Mouse (Mus musculus): ENCODE results near the gene Aifm1. TPM values are rescaled to one million over a fixed set of nuclear protein-coding genes. Genes with fewer than 3 reads are reported as not detected.
"Not testable (repeated sequence)": the region's sequence is repeated elsewhere in the genome, so short reads cannot be mapped to it uniquely, and the experiment has no call there.

Aifm1 gene
- polyA plus RNA-seq, 1 experiment from 2014 or later = 100 TPM

- no peaks in the 10 kb centered on the region for H3K9me3 ChIP-seq (replicated peaks; ENCODE audit: low read length)
- no peaks in the 10 kb centered on the region for H3K36me3 ChIP-seq (ENCODE audit: insufficient read depth, low read length)
- DNase-seq (ENCODE audit: low spot score) (no peak), ATAC-seq (replicated peaks; ENCODE audit: low FRiP score, low read depth) (no peak)
- H3K9ac ChIP-seq (ENCODE audit: low read depth, low read length) = no peak overlapping the region
- no peak overlapping the region for H3K4me3 ChIP-seq (replicated peaks; ENCODE audit: low read depth, low read length)
- no peak overlapping the region for H3K27ac ChIP-seq
- H3K4me1 ChIP-seq (replicated peaks; ENCODE audit: insufficient read depth, low read length) = no peaks in the 10 kb centered on the region
- no peaks in the 10 kb centered on the region for H3K27me3 ChIP-seq (ENCODE audit: insufficient read depth, low read length)
- WGBS = 74% methylated on average over 7 of the region's 7 CpGs
- H3K4me2 ChIP-seq (ENCODE audit: low read length) = no peak overlapping the region
- no peak for TF ChIP-seq CTCF (IDR thresholded peaks at IDR 0.05; ENCODE audit: low read depth)
These were observed 71.4 kb downstream of the Aifm1 start for GRCm38 (mm10) chrX:48441954-48442353.

- WGBS = 87% methylated on average over 6 of the region's 6 CpGs
- ATAC-seq (replicated peaks; ENCODE audit: low FRiP score, low read depth) = no peak
- no peaks in the 10 kb centered on the region for H3K27me3 ChIP-seq (ENCODE audit: insufficient read depth, low read length)
- H3K27ac ChIP-seq = no peak overlapping the region
- H3K4me3 ChIP-seq (replicated peaks; ENCODE audit: low read depth, low read length) = no peak overlapping the region
- no peak overlapping the region for H3K9ac ChIP-seq (ENCODE audit: low read depth, low read length)
- H3K36me3 ChIP-seq (ENCODE audit: insufficient read depth, low read length) = no peaks in the 10 kb centered on the region
- no peak overlapping the region for H3K4me2 ChIP-seq (ENCODE audit: low read length)
- no peak for TF ChIP-seq CTCF (IDR thresholded peaks at IDR 0.05; ENCODE audit: low read depth)
- no peaks in the 10 kb centered on the region for H3K9me3 ChIP-seq (replicated peaks; ENCODE audit: low read length)
- H3K4me1 ChIP-seq (replicated peaks; ENCODE audit: insufficient read depth, low read length) = no peaks in the 10 kb centered on the region
- DNase-seq (ENCODE audit: low spot score) = no peak
These were observed 71.8 kb downstream of the Aifm1 start for GRCm38 (mm10) chrX:48441548-48441947.

DNA sequence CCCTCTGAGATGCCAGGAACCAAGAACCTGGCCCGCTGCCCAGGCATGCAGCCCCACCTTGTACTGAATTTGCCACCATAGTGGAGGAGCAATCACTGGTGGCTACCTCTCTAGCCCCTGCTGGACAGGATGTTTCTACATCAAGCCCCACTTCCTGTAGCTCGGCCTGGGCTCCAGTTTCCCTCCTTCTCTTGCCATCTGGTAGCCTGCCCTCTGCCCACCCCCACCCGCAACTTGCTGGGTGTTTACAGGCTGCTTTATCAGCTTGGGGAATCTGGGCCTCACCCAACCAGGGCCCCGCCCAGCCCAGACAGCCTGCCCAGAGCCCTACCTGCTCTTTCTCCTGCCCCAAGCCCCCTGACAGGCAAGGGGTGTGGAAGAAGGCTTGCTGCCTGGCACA lies 74.3 kb downstream of the Aifm1 start:
- ATAC-seq (replicated peaks; ENCODE audit: low FRiP score, low read depth) (no peak; the same call in 1 of the 2 replicates), DNase-seq (ENCODE audit: low spot score) (no peak)
- Histone ChIP-seq H3K36me3 (ENCODE audit: insufficient read depth, low read length) (no peaks in the 10 kb centered on the region), H3K9me3 (replicated peaks; ENCODE audit: low read length) (no peaks in the 10 kb centered on the region), H3K9ac (ENCODE audit: low read depth, low read length) (no peak overlapping the region), H3K27ac (no peak overlapping the region), H3K4me3 (replicated peaks; ENCODE audit: low read depth, low read length) (no peak overlapping the region), H3K4me2 (ENCODE audit: low read length) (no peak overlapping the region), H3K4me1 (replicated peaks; ENCODE audit: insufficient read depth, low read length) (no peaks in the 10 kb centered on the region), H3K27me3 (ENCODE audit: insufficient read depth, low read length) (no peaks in the 10 kb centered on the region)
- no peak for TF ChIP-seq CTCF (IDR thresholded peaks at IDR 0.05; ENCODE audit: low read depth)
- 58% methylated on average over 4 of the region's 4 CpGs for WGBS

DNA sequence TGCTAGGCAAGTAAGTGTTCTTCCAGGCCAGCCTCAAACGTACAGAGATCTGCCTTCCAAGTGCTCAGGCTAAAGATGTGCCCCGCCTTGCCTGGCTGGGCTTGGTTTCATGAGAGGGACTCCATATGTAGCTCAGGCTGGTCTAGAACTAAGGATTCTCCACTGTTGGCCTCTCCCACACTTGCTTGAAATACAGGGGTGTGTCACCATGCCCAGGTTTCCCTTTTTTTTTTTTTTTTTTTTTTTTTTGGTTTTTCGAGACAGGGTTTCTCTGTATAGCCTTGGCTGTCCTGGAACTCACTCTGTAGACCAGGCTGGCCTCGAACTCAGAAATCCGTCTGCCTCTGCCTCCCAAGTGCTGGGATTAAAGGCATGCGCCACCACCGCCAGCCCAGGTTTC lies 77.3 kb downstream of the Aifm1 start:
- not testable (repeated sequence) for H3K27ac ChIP-seq; DNase-seq (ENCODE audit: low spot score); H3K27me3 ChIP-seq (ENCODE audit: insufficient read depth, low read length); H3K9ac ChIP-seq (ENCODE audit: low read depth, low read length); ATAC-seq (replicated peaks; ENCODE audit: low FRiP score, low read depth); H3K4me1 ChIP-seq (replicated peaks; ENCODE audit: insufficient read depth, low read length); H3K4me2 ChIP-seq (ENCODE audit: low read length); H3K9me3 ChIP-seq (replicated peaks; ENCODE audit: low read length); H3K36me3 ChIP-seq (ENCODE audit: insufficient read depth, low read length); H3K4me3 ChIP-seq (replicated peaks; ENCODE audit: low read depth, low read length)
- WGBS = 82% methylated on average over 6 of the region's 7 CpGs

- 0 out of 2 replicates have a peak, but pooled peaks cover 5% of the 10 kb centered on the region for H3K4me1 ChIP-seq (replicated peaks; ENCODE audit: insufficient read depth, low read length)
- no peak overlapping the region for H3K27ac ChIP-seq
- H3K27me3 ChIP-seq (ENCODE audit: insufficient read depth, low read length) = no peaks in the 10 kb centered on the region
- DNase-seq (ENCODE audit: low spot score) = no peak
- H3K9ac ChIP-seq (ENCODE audit: low read depth, low read length) = no peak overlapping the region
- ATAC-seq (replicated peaks; ENCODE audit: low FRiP score, low read depth) = no peak
- 64% methylated on average over 9 of the region's 9 CpGs for WGBS
- no peak for TF ChIP-seq CTCF (IDR thresholded peaks at IDR 0.05; ENCODE audit: low read depth)
- no peaks in the 10 kb centered on the region for H3K36me3 ChIP-seq (ENCODE audit: insufficient read depth, low read length)
- no peak overlapping the region for H3K4me3 ChIP-seq (replicated peaks; ENCODE audit: low read depth, low read length)
- no peaks in the 10 kb centered on the region for H3K9me3 ChIP-seq (replicated peaks; ENCODE audit: low read length)
- H3K4me2 ChIP-seq (ENCODE audit: low read length) = no peak overlapping the region
These were observed 77.9 kb downstream of the Aifm1 start for GRCm38 (mm10) chrX:48435477-48435900.

GRCm38 (mm10) chrX:48434251-48434650 lies 79.1 kb downstream of the Aifm1 start:
- no peak overlapping the region for H3K4me2 ChIP-seq (ENCODE audit: low read length)
- WGBS = 78% methylated on average over 1 of the region's 1 CpGs

DNA sequence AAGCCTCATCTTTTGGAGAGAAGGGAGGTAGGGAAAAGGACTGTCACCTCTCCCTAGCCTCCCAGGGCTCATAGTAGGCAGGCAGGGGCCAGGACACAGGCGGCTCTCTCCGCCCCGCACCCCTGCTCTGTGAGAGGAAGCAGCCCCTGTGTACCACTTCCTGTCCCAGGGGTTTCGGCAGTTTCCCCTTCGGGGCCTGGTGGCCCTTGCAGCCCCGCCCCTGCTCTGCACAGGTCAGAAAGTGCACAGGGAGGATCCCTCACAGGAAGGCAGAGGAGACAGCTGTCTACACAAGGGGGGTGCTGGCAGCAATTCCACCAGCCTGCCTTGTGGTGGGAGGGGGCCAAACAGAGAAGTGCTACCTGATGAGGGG lies 79.8 kb downstream of the Aifm1 start:
- Histone ChIP-seq H3K27ac (no peak overlapping the region), H3K4me1 (replicated peaks; ENCODE audit: insufficient read depth, low read length) (0 out of 2 replicates have a peak, but pooled peaks cover 5% of the 10 kb centered on the region), H3K9ac (ENCODE audit: low read depth, low read length) (no peak overlapping the region), H3K27me3 (ENCODE audit: insufficient read depth, low read length) (no peaks in the 10 kb centered on the region), H3K9me3 (replicated peaks; ENCODE audit: low read length) (no peaks in the 10 kb centered on the region), H3K36me3 (ENCODE audit: insufficient read depth, low read length) (no peaks in the 10 kb centered on the region), H3K4me2 (ENCODE audit: low read length) (no peak overlapping the region), H3K4me3 (replicated peaks; ENCODE audit: low read depth, low read length) (no peak overlapping the region)
- DNase-seq (ENCODE audit: low spot score) (no peak), ATAC-seq (replicated peaks; ENCODE audit: low FRiP score, low read depth) (no peak; the same call in 1 of the 2 replicates)
- 38% methylated on average over 6 of the region's 6 CpGs for WGBS
- no peak for TF ChIP-seq CTCF (IDR thresholded peaks at IDR 0.05; ENCODE audit: low read depth)

More at GRCm38 (mm10) chrX:48434251-48434650, 79.1 kb downstream of the Aifm1 start:
- no peaks in the 10 kb centered on the region for H3K27me3 ChIP-seq (ENCODE audit: insufficient read depth, low read length)
- no peak for DNase-seq (ENCODE audit: low spot score)
- no peak overlapping the region for H3K27ac ChIP-seq
- H3K4me3 ChIP-seq (replicated peaks; ENCODE audit: low read depth, low read length) = no peak overlapping the region
- no peaks in the 10 kb centered on the region for H3K36me3 ChIP-seq (ENCODE audit: insufficient read depth, low read length)
- no peak for TF ChIP-seq CTCF (IDR thresholded peaks at IDR 0.05; ENCODE audit: low read depth)
- no peaks in the 10 kb centered on the region for H3K9me3 ChIP-seq (replicated peaks; ENCODE audit: low read length)
- H3K9ac ChIP-seq (ENCODE audit: low read depth, low read length) = no peak overlapping the region
- ATAC-seq (replicated peaks; ENCODE audit: low FRiP score, low read depth) = no peak
- H3K4me1 ChIP-seq (replicated peaks; ENCODE audit: insufficient read depth, low read length) = 0 out of 2 replicates have a peak, but pooled peaks cover 5% of the 10 kb centered on the region

All from kidney, postnatal 0 days (tissue).